Mouse (Mus musculus) brain, embryonic 14.5 days (tissue): Measurements from ENCODE around the gene Rpl3l.

Experiments used
- CTCF ChIP-seq: fragments of 200-500 bp; IDR thresholded peaks from 2 replicates; pipeline ENCODE4 v1.5.1; 2012; ENCODE audit warnings: inconsistent platforms, mild to moderate bottlenecking, moderate library complexity, borderline replicate concordance; ENCODE audit not compliant: insufficient read depth, insufficient read length; ENCODE audit errors: extremely low read depth
- POLR2A ChIP-seq: fragments of 200-500 bp; IDR thresholded peaks from 2 replicates; pipeline ENCODE4 v1.6.1; 2012; ENCODE audit warnings: mild to moderate bottlenecking, inconsistent platforms, borderline replicate concordance; ENCODE audit not compliant: poor library complexity, insufficient read depth, insufficient read length, severe bottlenecking; ENCODE audit errors: extremely low read depth

DNA sequence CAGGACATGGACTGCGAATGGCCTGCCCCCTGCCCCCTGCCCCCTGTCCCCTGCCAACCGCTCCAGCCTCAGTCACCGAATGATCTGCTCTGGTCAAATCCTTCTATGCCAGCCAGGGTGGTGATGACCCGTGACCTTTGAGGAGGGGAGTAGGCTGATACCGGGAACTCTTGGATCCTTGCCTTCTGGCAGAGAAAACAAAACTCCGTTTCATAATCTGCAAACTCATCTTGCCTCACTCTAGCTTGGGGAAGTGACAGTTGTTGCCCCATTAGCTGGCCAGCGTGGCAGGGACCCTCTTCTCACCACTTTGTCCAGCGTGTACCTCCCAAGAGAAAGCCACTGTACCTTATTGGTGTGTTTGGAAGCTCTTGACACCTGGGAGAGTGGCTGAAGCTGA, 14.7 kb downstream of the Rpl3l start:
- no peak for TF ChIP-seq CTCF
- TF ChIP-seq POLR2A = no peak
